Mouse (Mus musculus) c-Kit-negative CD71-positive TER-119-positive erythroid progenitor cells, embryonic 14.5 days (primary cell): ENCODE results near the gene Sqstm1.

Experiments used
- DNase-seq: peaks from one replicate; pipeline ENCODE4 v3.0.0-alpha.2; 2013; ENCODE audit warnings: low read depth, low spot score

The Sqstm1 gene

DNA sequence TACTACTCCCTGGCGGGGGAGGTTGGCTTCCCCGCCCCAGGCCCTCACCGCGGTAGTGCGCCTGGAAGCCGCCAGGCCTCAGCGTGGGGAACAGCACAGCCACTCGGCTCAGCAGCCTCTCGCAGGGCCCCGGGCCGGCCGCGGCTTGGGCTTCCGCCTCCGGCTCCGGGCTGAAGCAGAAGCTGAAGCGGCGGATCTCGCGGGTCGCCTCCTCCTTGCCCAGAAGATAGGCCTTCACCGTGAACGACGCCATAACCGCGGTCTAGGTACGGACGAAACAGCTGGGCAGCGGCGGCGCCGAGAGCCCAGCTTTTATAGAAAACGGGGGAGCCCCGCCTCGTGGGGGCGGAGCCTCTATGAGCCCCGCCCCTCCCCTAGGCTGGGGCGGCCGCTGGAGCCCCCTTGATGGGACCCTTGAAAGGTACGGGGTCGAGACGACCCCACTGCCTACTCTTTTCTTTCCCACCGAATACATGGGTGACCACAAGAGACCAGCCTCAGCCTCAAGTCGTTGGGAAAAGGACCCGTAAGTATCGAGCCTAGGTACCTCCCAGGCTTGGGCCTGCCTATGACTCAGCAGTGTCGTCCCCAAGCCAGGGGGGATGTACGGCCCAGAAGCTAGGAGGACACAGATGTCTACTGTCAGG is at the start of gene Sqstm1, which contains the start of gene Mgat4b:
Gene Sqstm1 (minus strand): TSS at position 323 of the 647 bp plus-strand sequence.
Gene Mgat4b (plus strand): TSS at position 386 of the 647 bp plus-strand sequence.
- DNase-seq: peak; percentile 71

GRCm38 (mm10) chr11:50258310-50258709 is 47.7 kb upstream of the Sqstm1 start:
- DNase-seq: no peak

- no peak for DNase-seq
Measured at GRCm38 (mm10) chr11:50256615-50257014, 46.0 kb upstream of the Sqstm1 start.

DNA sequence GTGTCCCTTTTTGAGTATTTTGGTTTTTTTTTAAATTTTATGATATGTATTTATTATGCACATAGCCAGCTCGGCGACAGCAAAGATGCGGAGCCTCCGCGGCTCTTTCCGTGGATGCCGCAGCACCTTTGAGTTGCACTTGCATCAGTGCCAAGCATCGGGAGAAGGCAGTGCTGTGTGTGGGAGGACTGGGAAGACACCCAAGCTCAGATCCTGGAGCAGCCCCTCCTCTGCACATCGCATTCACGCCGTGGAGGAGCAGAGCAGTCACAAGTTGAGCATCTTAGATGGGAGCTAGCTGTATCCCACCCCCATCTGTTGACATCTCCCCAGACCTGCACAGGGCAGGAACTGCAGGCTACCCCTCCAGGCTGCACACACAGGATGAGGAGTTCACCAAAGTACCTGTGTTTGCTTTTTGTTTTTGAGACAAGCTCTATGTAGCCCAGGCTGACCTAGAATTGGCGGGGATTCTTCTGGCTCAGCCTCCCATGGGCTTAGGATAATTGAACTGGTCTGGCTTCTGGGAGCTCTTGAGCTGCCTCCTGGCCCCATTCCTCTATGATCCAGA is 43.5 kb upstream of the Sqstm1 start:
- DNase-seq: no peak

GRCm38 (mm10) chr11:50253393-50253792 is 42.8 kb upstream of the Sqstm1 start:
- no peak for DNase-seq

GRCm38 (mm10) chr11:50252684-50253265 is 42.1 kb upstream of the Sqstm1 start:
- DNase-seq: no peak

DNA sequence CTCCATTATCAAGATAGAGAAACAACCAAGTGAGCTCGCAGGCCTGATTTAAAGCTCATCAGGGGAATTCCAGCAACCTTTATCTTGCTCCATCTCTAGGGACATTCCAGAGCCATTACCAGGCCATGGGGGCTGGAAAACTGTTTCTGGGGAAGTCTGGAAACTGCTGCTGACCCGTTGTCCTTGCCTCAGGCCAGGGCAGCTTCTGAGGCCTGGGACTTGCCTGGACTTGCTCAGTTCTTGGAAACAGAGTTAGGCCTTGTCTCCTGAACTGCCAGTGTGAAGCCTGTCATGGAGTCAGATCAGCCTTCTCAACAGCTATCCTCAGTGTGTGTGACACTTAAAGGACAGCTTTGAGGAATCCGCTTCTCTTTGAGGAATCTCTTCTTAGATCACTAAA is 41.5 kb upstream of the Sqstm1 start:
- DNase-seq: no peak

DNA sequence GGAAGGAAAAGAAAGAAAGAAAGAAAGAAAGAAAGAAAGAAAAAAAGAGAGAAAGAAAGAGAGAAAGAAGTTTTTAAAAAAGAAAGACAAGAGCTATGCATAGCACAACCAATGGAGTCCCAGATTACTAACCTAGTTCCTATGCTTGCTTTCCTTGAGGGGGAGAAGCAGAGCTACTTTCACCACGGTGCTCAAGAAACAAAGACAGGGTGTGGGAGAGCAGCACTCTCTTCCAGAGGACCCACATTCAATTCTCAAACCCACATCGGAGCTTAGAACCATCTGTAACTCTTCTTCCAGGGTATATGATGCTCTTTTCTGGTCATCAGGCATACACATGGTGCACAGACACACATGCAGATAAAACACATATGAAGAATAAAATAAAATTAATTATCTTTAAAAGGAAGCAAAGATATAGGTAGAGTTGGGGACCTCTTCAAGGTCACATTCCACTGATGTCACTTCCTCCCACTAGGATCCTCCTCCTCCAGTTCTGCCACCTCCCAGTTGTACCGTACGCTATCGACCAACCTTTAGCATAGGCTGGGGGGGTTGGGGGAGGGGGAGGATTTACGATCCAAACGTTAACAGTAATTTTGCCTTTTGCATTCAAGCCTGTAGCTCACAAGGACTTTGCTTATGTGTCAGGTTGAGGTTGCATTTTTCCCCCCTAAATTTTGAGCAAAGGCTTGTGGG is 38.0 kb upstream of the Sqstm1 start:
- DNase-seq: no peak

- no peak for DNase-seq
Measured at GRCm38 (mm10) chr11:50245269-50245668, 34.6 kb upstream of the Sqstm1 start.

DNA sequence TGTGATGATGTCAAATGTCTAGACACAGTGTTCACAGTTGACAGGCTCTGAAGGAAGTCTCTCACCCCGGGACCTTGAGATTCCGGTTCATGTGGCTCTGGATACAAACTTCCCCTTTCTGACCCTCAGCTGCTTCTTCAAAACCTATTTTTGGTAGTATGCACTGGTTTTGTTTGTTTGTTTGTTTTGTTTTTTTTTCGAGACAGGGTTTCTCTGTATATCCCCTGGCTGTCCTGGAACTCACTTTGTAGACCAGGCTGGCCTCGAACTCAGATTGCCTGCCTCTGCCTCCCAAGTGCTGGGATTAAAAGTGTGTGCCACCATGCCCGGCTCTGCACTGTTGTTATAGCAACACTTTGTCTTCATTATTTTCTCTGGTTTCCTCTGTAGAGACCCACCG is 33.3 kb upstream of the Sqstm1 start:
- DNase-seq: no peak

DNA sequence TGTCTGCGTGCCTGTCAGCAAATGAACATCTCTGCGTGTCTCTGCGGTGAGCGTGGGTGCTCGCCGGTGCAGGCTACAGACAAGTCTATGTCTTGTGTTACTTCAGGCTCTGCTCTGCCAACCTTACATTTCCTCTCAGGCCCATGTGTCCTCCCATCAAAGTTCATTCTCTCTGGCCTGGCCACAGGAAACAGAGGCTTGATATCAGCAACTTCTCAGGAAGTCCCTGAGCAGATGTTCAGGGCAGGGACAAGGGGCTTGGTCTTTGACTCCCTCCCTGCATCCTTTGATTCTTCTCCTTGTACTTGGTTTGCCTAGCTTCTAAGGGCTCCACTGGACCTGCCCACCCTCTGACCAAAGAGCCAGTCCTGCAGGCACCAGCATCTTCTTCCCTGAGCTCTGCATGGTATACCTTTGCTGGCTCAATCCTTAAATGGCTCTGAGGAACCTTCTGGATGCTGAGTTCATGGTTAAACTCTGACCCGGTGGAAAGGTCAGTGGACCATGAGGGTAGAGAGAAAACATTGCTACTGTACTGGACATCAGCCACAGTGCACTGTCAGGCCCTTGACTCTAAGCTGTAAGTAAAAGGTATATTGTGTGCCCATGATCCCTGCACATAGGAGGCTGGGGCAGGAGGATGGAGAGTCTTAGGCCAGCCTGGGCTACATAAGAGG is 29.7 kb upstream of the Sqstm1 start:
- no peak for DNase-seq

GRCm38 (mm10) chr11:50238821-50239791 is 28.5 kb upstream of the Sqstm1 start:
- DNase-seq: no peak

DNA sequence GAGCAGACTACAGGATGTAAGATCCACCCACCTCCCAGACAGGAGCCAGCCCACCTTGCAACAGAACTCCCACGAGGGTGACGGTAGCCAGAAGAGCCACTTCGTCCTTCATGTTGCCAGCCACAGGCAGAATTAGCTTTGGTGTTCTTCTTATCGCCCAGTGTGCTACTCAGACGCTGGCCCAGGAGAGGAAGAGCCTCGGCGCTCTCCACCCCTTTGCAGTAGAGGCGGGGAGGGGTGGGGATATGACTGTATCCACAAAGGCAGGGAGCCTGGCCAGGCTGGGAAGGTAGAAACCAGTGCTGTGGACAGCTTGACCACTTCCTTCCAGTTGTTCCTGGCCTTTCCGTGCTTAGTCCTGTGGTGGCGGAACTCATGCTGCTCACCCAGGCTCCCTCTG is 27.7 kb upstream of the Sqstm1 start, which contains the start of gene Ltc4s:
Gene Ltc4s (minus strand): TSS at position 293 of the 400 bp plus-strand sequence.
- DNase-seq: no peak

GRCm38 (mm10) chr11:50236937-50237835 is 26.6 kb upstream of the Sqstm1 start:
- DNase-seq: no peak

GRCm38 (mm10) chr11:50236540-50236936 is 25.9 kb upstream of the Sqstm1 start:
- DNase-seq: peak; percentile 76

DNA sequence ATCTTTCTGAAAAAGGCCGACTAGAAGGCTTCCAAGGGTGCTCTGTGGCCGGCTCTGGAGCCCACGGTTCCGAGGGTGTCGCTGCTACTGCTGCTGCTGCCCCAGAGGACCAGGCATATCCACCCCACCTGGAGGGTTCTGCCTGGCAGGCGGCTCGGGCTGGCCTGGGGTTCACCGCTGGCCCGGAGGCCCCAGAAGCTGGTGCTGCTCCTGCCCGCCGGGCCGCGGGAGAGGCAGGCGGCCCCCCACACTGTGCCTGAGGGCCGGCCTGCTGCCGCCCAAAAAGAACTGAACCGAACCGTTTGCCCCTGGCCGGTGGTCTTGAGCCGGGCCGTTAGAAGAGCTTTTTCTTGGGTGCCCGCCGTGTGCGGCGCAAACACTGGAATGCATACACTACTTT is 24.0 kb upstream of the Sqstm1 start:
- no peak for DNase-seq

GRCm38 (mm10) chr11:50233993-50234392 is 23.4 kb upstream of the Sqstm1 start:
- no peak for DNase-seq

GRCm38 (mm10) chr11:50233022-50233421 is 22.4 kb upstream of the Sqstm1 start:
- no peak for DNase-seq

DNA sequence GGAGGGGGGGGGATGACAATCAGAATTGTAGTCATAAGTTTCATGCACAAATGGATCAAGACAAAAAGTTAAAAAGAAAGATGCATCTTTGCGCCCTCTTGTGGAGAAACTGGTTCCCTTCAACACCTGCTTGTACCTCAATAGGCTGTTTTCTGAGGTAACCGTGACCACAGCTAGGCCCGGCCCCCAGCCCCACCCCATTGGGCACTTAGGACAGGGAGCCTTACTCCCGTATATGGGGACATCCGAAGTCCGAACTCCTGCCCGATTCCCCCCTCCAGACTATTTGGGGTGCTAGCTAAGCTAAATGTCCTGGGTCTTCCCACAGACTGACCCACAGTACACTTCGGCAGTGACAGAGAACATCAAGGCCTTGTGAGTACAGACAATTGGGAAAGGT is 20.8 kb upstream of the Sqstm1 start:
- peak; percentile 65 for DNase-seq
